Mouse (Mus musculus) ES-E14 (cell line): Measurements from ENCODE around the gene Serpina6. TPM values are rescaled to one million over a fixed set of nuclear protein-coding genes. Genes with fewer than 3 reads are reported as not detected.

Experiments used
- DNase-seq: peaks from one replicate; pipeline ENCODE4 v3.0.0-alpha.2; 2013; ENCODE audit warnings: low read depth, low spot score
- H3K27ac ChIP-seq: 2 replicates; pipeline ENCODE4 v1.5.1; 2012; ENCODE audit warnings: low read depth, mild to moderate bottlenecking, low read length, moderate library complexity, mixed read lengths; ENCODE audit not compliant: poor library complexity, insufficient read depth, severe bottlenecking
- H3K36me3 ChIP-seq: 2 replicates; pipeline ENCODE4 v1.6.1; 2012; ENCODE audit warnings: mild to moderate bottlenecking, low read length, moderate library complexity, mixed read lengths; ENCODE audit not compliant: control insufficient read depth, poor library complexity, insufficient read depth, severe bottlenecking
- H3K4me1 ChIP-seq, 2 experiments: fragments of 150-350 bp in 1 of 2; sonication (generic) in 1 of 2; 2 replicates each; pipeline ENCODE4 v1.6.1; 2012; ENCODE audit warnings: low read length in 2 of 2, mild to moderate bottlenecking in 1 of 2, mixed read lengths in 1 of 2; ENCODE audit not compliant: control insufficient read depth in 2 of 2, insufficient read depth in 2 of 2, poor library complexity in 1 of 2
- H3K4me3 ChIP-seq, 2 experiments: fragments of 150-350 bp in 1 of 2; sonication (generic) in 1 of 2; 2 replicates each; pipeline ENCODE4 v1.5.1; 2012; ENCODE audit warnings: low read length in 2 of 2, low read depth in 1 of 2, mild to moderate bottlenecking in 1 of 2, mixed read lengths in 1 of 2; ENCODE audit not compliant: insufficient read depth in 1 of 2, poor library complexity in 1 of 2, severe bottlenecking in 1 of 2
- H3K9ac ChIP-seq: 2 replicates; pipeline ENCODE4 v1.6.1; 2012; ENCODE audit warnings: low read depth, mild to moderate bottlenecking, low read length, mixed read lengths; ENCODE audit not compliant: poor library complexity, insufficient read depth, severe bottlenecking
- H3K9me3 ChIP-seq: fragments of 150-350 bp; sonication (generic); 2 replicates; pipeline ENCODE4 v1.6.1; 2012; ENCODE audit warnings: low read depth, mild to moderate bottlenecking, low read length; ENCODE audit not compliant: control insufficient read depth, insufficient read depth
- CHD2 ChIP-seq: IDR thresholded peaks from 2 replicates; pipeline ENCODE4 v1.6.1; 2014; ENCODE audit warnings: mild to moderate bottlenecking, low read depth, low read length, inconsistent platforms
- HCFC1 ChIP-seq: IDR thresholded peaks from 2 replicates; pipeline ENCODE4 v1.6.1; 2012; ENCODE audit warnings: low read length, inconsistent platforms, borderline replicate concordance; ENCODE audit not compliant: insufficient read depth
- MAFK ChIP-seq: IDR thresholded peaks from 2 replicates; pipeline ENCODE4 v1.6.1; 2014; ENCODE audit warnings: mild to moderate bottlenecking, low read depth, low read length, inconsistent platforms; ENCODE audit not compliant: insufficient read depth
- ZC3H11A ChIP-seq: IDR thresholded peaks from 2 replicates; pipeline ENCODE4 v1.6.1; 2012; ENCODE audit warnings: low read depth, mild to moderate bottlenecking, inconsistent platforms, low read length, borderline replicate concordance
- ZNF384 ChIP-seq: IDR thresholded peaks from 2 replicates; pipeline ENCODE4 v1.6.1; 2012; ENCODE audit warnings: low read depth, low read length, inconsistent platforms
- in situ Hi-C, 2 experiments: fragments of 600-800 bp; cut with MboI; formaldehyde crosslinking; loops; one replicate each; pipeline ENCODE4 v1.15.1; 2025; ENCODE audit warnings: low sequenced_read_pairs in 2 of 2, inconsistent platforms in 1 of 2; ENCODE audit not compliant: unreplicated experiment in 2 of 2
- total RNA-seq: library from RNA; depleted of rRNA; stranded (reverse); fragments of 300-350 nt; gene quantifications from 2 replicates; pipeline ENCODE4 v1.2.3, GENCODE M21; 2012

The Serpina6 gene
- total RNA-seq, 1 experiment, result not detected

DNA sequence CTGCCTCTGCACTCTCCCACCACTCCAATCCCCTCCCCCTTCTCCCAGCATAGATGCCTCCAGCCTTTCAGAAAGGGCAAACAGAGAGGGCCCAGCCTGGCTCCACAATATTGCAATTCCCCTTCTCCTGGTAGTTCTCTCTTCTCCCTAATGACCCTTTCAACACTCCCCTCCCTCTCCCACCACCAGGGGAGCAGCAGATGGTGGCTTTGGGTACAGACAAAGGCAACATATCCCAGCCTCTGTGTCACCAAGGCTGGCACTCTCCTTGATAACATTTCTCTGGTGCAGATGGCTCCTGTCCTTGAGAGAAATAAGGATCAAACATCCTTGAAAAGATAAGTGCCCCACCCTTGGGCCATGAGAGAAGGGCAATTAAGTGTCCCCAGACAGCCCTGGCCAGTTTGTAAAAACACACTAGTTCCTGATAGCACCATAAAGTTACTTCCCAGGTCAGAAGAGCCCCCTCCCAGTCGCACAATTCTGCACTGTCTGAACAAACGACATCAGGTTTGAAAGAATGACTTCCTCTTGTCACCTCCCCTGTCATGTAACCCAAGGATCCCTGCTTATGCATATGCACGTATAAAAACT, 31.3 kb upstream of the Serpina6 start:
- in situ Hi-C loops, result no loop called here
- no peak for DNase-seq

DNA sequence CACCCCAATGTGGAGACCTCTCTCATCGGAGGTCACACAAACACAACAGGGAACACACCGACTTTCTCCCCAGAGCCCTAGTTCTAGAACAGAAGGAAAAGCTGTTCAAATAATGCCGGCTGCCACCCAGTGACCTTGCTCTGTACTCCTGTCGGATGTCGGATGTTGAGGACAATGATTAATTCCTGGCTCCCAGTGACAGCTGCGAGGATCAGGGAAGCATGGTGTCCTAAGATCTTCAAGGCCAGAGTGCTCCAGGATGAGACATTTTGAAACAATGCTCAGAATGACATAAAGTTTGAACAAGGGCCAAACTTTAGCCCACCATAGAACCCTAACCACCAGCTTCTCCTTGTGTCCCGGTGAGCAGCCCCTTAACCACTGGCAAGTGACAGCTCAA, 30.0 kb upstream of the Serpina6 start:
- H3K4me3 ChIP-seq, result no peak overlapping the region
- no peak overlapping the region for H3K27ac ChIP-seq
- no peak for DNase-seq
- H3K36me3 ChIP-seq, result no peaks in the 10 kb centered on the region
- H3K9ac ChIP-seq, result no peak overlapping the region
- no peaks in the 10 kb centered on the region for H3K9me3 ChIP-seq
- no peaks in the 10 kb centered on the region for H3K4me1 ChIP-seq
- TF ChIP-seq HCFC1 (no peak), ZNF384 (no peak), ZC3H11A (no peak), MAFK (no peak), CHD2 (no peak)
- in situ Hi-C loops, result no loop called here

More for the DNA sequence above, 31.3 kb upstream of the Serpina6 start:
- no peak for TF ChIP-seq ZC3H11A
- TF ChIP-seq ZNF384, result no peak
- no peak for TF ChIP-seq HCFC1
- TF ChIP-seq CHD2, result no peak
- no peak for TF ChIP-seq MAFK
- Histone ChIP-seq H3K9me3 (no peaks in the 10 kb centered on the region), H3K4me3 (no peak overlapping the region), H3K36me3 (no peaks in the 10 kb centered on the region), H3K4me1 (no peaks in the 10 kb centered on the region), H3K27ac (no peak overlapping the region), H3K9ac (no peak overlapping the region)

DNA sequence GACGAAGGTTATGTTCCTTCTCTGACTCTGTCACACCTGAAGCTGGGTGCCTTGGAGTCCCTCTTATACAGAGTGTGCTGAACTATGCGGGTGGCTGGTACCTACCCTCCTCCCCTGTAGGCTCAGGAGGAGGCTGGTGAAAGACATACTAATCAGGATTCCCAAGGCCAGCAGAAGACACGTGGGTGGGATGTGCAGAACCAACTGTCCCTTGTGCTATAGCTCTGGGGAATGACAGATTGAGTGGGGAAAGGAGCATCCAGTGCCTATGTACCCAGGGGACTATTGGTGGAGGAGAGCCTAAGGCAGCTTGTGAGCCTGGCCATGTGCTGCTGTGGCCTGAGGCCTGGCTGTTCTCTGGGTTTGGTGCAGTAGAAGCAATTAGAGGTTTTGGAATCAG, 29.0 kb upstream of the Serpina6 start:
- no peak for DNase-seq
- in situ Hi-C loops, result no loop called here

GRCm38 (mm10) chr12:103685386-103685785, 28.4 kb upstream of the Serpina6 start:
- no peaks in the 10 kb centered on the region for H3K9me3 ChIP-seq

More for the DNA sequence above, 29.0 kb upstream of the Serpina6 start:
- no peak overlapping the region for H3K9ac ChIP-seq
- H3K27ac ChIP-seq, result no peak overlapping the region
- H3K4me3 ChIP-seq, result no peak overlapping the region
- H3K36me3 ChIP-seq, result no peaks in the 10 kb centered on the region
- H3K4me1 ChIP-seq, result no peaks in the 10 kb centered on the region
- no peak for TF ChIP-seq MAFK
- no peak for TF ChIP-seq ZNF384
- no peak for TF ChIP-seq CHD2
- no peak for TF ChIP-seq ZC3H11A
- no peak for TF ChIP-seq HCFC1
- H3K9me3 ChIP-seq, result no peaks in the 10 kb centered on the region

More at GRCm38 (mm10) chr12:103685386-103685785, 28.4 kb upstream of the Serpina6 start:
- TF ChIP-seq ZNF384 (no peak), MAFK (no peak), CHD2 (no peak), HCFC1 (no peak), ZC3H11A (no peak)
- H3K4me1 ChIP-seq, result no peaks in the 10 kb centered on the region
- H3K4me3 ChIP-seq, result no peak overlapping the region
- in situ Hi-C loops, result no loop called here
- DNase-seq, result no peak
- H3K36me3 ChIP-seq, result no peaks in the 10 kb centered on the region
- no peak overlapping the region for H3K9ac ChIP-seq
- H3K27ac ChIP-seq, result no peak overlapping the region
